Mouse (Mus musculus) MEL (cell line): ENCODE data around the gene Eif1b.

Experiments used
- CTCF ChIP-seq, 3 experiments: IDR thresholded peaks in 2 of 3; conservative IDR thresholded peaks in 1 of 3; 2 replicates each; pipeline ENCODE4 v1.5.1; 2011 to 2012; ENCODE audit warnings: low read length in 3 of 3, low read depth in 2 of 3, mild to moderate bottlenecking in 2 of 3, improper control_type of control experiment in 1 of 3, inconsistent platforms in 1 of 3, mixed read lengths in 1 of 3, moderate library complexity in 1 of 3; ENCODE audit not compliant: control insufficient read depth in 1 of 3, insufficient read depth in 1 of 3, poor library complexity in 1 of 3, severe bottlenecking in 1 of 3
- EP300 ChIP-seq, 2 experiments: IDR thresholded peaks; 2 replicates each; pipeline ENCODE4 v1.6.1; 2011; ENCODE audit warnings: improper control_type of control experiment in 2 of 2, low read length in 2 of 2, low read depth in 1 of 2, mild to moderate bottlenecking in 1 of 2
- HCFC1 ChIP-seq: IDR thresholded peaks from 2 replicates; pipeline ENCODE4 v1.6.1; 2012; ENCODE audit warnings: low read depth, mild to moderate bottlenecking, inconsistent platforms, low read length, improper control_type of control experiment, moderate library complexity

- peak; percentile 49 to 97 (median 94) for TF ChIP-seq CTCF (IDR thresholded peaks at IDR 0.05 in 2 of 3, conservative IDR thresholded peaks at IDR 0.05 in 1 of 3; ENCODE audit: control insufficient read depth in 1 of 3, insufficient read depth in 1 of 3, low read depth in 2 of 3, low read length in 3 of 3, poor library complexity in 1 of 3, severe bottlenecking in 1 of 3)
- no peak for TF ChIP-seq HCFC1
- no peak for TF ChIP-seq EP300 (IDR thresholded peaks at IDR 0.05; ENCODE audit: low read depth in 1 of 2, low read length in 2 of 2)
Observed at GRCm38 (mm10) chr9:120502013-120502412, 10.0 kb downstream of the Eif1b start.
